Mouse (Mus musculus): ENCODE results near the gene Mroh2a.

DNA sequence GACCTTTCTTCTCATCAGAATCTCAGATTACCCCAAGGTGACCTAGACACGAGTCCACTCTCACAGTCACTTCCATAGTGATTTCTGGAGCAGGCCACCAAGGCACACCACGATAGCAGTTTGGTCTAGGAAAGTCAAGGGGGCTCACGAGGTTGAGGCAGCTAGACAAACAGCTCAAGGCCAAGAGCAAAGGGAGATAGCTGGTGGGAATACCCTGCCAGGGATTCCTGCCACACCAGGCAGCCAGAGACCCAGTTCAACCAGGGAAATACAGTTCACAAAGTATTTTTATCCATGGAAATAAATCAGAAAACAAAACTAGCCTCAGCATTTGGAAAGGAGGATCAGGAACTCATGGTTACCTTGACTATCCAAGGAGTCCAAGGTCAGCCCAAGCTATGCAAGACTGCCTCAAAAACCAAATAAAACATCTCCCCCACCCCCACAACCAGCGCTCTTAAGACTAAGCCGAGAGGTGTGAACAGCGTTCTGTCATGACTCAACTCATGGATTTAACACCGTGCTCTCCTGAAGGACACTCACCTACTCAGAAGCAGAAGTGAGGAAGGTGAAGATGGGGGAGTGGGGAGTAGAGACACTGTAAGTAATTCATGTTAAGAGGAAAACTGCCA, 37.6 kb downstream of the Mroh2a start:
- TF ChIP-seq TAL1 (IDR thresholded peaks at IDR 0.05; ENCODE audit: low read length) (no peak), GATA1 (IDR thresholded peaks at IDR 0.05; ENCODE audit: low read length) (no peak)

Measured in erythroblast, embryonic 14.5 days (primary cell).